Mouse (Mus musculus) c-Kit-negative CD71-positive TER-119-positive erythroid progenitor cells, embryonic 14.5 days (primary cell): ENCODE measurements around the gene Nhej1.
A peak's percentile ranks its signal among the peaks of the same experiment; 100 is the strongest.

Experiments
- DNase-seq: peaks from one replicate; pipeline ENCODE4 v3.0.0-alpha.2; 2013; ENCODE audit warnings: low read depth, low spot score

Nhej1 gene

DNA sequence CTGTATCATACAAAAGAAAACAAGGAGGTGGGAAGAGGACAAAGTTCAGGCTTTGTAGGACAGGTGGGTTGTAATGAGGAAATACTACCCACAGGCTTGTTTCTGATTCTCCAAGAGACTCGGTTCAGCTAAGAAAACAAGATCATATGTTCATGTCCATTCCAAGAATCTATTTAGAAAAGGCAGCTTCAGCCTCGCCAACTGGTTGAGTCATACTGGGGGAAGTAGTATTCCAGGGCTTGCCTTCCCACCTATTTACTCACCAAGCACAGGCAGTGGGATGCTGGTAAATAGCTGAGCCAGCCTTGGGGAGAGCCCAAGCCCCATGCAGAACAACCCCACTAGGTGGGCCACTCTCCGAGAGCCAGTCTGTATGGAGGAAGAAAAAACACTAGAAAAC is 3.6 kb upstream of the Nhej1 start:
- no peak for DNase-seq

DNA sequence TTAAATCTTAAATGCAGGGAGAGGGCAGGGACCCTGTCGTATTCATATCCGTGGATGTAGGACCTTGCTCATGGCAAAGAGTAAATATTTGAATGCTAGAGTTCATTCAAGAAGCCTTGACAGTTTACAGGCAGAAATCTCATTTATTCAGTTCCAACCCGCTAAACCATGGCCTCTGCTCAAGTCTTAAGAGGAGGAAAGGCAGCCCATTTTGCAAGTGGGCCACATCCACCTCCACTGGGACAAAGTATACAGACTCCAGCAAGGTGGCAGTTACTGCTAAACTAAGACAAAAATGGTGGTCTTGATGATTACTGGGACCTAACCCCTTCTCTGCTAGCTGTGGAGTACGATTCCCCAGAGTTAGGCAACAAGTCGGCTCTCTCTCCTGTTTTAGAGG is 418 bp upstream of the Nhej1 start:
- no peak for DNase-seq

DNA sequence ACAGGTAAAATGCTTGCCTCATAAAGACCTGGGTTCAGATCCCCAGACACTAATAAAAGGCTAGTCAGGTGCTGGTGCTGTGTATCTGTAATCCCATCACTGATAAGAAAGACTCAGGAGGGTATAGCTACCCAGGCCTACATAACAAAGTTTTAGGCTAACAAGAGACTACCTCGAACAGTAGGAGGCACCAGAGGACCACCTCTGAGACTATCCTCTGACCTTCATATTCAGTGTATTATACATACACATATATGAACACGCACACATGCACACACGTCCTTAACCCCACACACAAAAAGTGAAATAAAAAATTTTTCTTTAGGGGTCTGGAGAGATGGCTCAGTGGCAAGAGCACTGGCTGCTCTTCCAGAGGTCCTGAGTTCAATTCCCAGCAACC is 2.8 kb downstream of the Nhej1 start:
- DNase-seq = no peak

DNA sequence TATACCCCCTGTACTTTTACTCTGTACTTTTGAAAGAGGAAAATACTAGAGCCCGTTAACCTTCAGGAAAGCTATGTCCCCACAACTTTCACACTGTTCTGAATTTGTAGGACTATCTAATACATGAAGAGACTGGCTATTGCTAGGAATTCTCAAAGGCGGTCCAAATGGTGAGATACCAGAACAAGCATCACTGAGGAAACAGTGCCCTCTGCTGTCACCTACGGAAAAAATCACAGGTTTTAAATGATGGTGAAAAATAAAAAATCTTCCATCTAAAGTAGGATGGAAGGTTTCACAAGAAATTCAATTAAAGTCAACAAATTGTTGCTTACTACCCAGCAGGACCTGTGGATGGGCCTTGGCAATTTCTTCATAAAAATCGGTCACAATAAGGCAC is 72.9 kb downstream of the Nhej1 start:
- no peak for DNase-seq

DNA sequence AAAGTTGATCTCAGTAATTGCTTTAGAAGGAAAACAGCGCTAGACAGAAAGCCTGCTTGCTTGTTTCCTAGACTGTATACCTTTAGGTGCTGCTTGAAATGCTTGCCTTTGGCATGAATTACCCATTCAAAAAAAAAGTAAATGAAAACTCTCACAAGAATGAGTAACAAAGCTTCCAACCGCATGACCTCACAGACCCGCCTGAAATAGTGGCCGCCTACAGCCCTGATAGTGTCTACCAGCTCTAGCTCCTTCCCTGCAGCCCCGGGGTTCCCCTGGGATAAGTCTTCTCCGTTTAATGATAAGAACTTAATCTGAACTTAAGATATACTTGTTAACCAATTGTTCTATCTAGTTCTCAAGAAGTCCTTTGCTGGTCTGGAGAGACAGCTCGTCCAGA is 73.6 kb downstream of the Nhej1 start:
- DNase-seq = no peak

DNA sequence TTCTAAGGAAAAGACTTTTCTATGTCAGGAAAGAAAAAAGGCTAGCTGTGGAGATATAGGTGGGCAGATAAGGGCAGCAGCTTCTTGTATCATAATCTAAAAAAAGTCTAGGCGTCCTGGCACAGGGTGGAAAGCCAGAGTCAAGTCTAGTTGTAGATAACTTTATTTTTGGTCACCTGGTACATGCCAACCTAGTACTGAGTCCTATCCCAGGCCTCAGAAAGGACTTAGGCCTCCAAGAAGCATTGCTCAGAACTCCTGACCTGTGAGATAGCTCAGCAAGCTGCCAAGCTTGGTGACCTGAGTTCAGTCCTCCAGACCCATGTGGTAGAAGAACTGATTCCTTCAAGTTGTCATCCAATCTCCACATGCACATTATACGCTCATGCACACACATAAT is 76.4 kb downstream of the Nhej1 start:
- DNase-seq = no peak

DNA sequence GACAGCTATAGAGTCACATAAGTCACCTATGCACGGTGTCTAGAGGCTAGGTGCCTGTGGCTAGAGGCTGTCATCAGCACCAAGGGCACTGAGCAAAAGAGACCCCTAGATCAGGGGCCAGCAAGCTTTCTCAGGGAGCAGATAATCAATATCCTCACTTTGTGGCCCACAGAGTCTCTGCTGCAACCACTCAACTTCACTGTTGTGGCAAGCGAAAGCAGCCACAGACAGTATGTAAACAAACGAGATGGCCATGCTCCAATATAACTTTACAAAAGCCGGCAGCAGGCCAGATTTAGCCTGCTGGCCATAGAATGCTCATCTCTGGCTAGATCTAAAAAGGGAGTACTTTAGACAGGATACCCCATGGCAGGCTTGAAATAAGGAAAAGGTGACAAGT is 77.0 kb downstream of the Nhej1 start:
- no peak for DNase-seq

DNA sequence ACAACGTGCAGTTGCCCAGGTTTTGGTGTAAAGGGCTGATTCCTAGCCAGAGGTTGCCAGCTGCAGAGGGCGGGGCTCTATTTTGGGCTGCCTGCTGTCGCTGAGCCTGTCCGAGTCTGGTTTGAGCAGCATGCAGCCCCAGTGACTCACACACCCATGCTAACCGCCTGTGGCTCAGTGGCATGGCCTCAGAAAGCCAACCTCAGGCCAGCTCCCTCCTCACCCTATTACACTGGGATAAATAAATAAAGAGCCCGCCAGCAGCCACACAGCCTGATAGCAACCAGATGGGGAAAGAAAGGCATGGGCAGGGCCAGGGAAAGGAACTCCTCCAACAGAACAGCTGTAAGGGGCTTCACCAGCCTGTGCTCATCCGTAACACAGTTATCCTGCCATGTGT is 84.6 kb downstream of the Nhej1 start:
- no peak for DNase-seq

DNA sequence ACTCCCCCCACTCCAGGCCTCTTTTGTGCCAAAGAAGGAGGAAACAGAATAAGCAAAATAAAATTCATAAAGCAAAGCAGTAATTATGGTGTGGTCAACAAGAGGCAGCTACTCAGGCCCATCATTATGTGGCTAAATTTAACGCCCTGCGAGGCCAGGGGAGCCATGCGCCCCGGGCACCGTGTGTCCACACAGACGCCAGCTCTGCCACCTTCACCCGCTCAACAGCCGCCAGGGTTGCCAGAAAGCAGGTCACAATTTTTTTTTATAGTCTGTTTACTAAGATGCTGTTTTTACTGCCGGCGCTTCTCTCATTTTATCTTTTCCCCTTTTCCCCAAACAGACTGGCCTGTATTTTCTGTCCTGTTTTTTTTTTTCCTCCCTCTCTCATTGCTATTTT is 93.0 kb downstream of the Nhej1 start:
- DNase-seq = no peak

DNA sequence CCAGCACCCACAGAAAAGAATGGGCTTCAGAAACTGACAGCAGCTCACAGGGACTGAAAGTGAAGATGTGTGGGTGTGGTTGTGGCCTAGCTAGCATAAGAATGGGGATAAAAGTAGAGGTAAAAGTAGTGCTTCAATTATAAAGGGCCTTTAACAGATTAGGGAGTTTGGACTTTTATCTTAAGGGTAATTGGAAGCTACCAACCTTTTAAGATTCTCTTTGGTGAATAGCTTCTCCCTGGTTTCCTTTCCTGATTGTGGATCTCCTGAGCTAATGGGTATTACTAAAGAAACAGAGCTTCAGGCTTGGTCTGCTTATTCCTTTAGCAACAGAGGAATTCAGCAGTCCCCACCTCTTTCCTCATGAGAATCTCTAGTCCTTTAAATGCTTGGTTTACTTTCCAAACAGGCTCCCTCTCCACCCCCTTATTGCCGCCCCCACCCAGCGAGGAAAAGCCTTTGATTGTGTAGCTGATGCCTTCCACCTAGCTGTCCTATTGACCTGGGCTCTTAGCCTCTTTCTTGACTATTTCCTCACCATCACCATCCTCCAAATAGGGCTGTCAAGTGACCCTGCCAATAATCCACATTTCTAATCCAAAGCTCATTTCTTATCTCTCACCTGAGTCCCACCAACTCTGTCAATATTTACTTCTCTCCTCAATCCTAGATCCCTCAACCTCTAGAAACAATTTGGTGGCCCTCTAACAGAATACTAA is 97.8 kb downstream of the Nhej1 start:
- no peak for DNase-seq

DNA sequence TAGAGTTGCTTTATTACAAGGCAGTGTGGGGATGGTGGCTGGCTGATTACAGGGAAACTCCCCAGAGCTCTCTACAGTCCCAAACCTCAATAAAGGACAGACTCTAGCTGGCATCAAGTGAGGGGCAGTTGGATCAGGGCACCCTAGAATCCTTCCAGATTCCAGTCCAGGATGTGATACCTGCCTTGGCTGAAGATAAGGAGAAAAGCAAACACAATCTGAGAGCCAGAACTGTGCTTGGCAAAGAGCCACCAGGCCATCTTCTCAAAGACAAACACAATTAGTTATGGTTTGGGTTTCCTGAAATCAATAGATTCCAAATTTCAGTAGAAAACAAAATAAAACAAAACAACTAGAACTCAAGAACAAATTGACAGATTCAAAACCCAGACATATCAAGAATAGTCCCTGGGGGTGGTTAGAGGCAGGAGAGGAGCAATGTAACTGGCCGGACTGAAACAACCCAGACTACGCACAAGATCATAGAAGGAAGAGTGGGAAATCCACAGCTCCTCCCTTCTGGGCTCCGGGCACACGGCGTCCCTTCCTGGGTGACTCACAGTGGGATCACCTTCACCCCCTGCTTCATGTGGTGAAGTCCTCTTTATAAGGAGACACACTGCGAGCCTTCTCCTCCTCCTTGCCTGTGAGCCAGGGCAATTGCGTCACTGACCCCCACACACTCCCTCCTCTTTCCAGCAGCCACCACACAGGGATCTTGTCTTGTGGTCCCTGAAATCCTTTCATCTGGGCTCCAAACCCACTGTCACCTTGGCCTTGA is 100.4 kb downstream of the Nhej1 start:
- no peak for DNase-seq

DNA sequence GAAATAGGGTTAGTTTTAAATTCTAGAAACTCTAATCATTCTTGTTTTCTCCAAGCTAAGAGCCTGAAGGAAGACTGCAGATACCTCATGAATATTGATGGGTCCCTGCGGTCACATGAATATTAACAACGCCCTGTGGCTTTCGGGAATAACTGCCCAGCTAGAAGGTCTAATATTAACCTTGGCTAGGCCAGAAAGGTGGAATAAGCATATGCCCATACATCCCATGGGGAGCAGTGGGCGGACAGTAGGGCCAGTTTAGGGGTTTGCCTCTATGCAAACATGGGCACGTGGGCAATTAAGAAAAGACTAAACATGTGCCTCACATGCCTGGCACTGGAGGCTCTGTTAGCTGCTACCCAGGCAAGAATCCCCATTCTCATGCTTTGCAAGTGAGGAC is 102.8 kb downstream of the Nhej1 start:
- no peak for DNase-seq

DNA sequence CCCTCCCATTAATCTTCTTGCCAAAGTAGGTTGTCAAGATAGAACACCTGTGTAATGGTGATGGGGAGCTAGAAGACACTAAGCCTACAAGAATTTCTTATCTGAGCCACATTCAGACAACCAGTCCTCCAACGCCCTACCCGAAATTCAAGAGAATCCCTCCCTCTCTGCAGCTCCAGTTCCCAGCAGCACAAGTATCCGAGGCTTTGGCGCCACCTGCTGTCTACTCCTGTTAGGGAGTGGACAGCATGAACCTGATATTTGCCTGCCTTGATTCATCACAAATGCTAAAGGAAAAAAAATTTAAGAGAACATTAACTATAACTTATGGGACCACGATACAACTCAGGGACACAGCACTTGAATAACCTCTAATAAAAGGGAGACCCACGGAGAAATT is 108.2 kb downstream of the Nhej1 start:
- no peak for DNase-seq

DNA sequence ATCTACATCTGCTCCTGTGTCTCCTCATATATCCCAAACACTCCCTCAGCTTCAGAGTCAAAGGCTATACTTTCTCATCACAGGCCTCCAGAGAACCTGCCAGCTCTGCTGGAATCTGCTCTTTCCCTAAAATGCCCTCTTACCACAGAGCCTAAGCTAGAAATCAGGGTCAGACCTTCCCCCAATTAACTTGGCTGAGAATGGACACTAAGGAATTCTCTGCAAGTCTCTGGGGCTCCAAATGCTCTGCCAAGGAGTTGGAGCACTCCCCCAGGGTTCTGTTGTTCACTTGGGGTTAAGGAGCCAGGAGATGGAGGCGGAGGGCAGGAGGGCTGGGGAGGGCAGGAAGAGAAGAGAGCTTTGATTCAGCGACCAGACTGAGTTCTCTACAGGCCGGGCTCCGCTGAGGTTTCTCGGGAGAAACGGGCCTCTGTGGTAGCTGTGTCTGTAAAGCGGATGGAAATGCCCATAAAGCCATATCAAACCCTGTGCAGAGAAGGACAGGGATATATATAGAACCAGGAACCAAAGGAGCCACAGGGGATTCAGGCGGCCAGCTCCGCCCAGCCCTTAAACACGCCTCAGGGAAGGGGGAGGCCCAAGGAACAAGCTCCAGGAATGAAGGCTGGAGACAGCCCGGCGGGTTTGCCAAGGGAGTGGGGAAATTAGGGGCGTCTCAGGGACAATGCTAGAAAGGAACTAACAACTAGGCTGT is 109.3 kb downstream of the Nhej1 start:
- no peak for DNase-seq

DNA sequence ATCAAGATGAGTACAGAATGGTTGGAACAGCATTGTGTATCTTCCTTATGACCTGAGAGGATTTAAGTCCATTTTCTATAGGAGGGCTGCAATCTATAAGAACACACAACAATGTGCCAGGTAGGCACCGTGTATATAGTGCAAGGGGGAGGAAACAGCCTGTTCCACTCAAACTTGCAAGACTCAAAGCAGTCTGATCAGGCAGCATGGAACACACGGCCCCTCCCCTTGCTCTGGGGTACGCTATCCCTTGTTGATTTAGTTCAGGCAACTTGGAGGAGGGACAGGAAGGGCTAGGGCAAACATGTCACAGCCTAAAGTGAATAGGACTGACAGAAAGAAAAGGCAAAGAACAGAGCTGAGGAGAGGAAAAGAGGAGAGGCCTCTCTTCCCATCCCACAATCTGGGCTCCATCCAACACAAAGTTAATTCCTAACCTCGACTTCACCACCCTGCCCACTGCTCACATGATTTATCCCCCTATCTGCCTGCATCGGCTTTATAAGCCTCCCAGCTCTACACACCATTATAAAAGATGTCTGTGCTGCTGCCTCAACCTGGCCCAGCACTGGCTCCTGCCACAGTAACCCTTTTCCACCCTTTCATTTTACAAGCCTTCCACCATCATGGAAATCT is 110.7 kb downstream of the Nhej1 start:
- no peak for DNase-seq

DNA sequence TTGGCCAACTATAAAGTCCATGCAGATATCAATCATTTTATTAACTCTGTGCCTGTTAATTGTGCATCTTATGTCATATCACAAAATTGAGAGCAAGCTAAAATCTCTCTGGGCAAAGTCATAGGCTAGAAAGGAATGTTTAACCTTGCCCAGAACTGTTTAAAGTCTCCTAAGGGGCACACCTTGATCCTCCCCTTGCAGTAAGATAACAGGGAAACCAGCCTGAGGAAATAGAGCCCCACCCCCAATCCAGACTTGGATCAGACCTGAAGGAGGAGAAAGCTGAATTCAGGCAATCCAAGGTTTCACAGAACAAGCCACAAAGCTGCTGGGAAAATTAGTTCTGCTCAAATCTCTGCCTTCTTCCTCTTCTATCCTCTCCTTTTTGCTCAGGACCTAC is 114.2 kb downstream of the Nhej1 start:
- no peak for DNase-seq

DNA sequence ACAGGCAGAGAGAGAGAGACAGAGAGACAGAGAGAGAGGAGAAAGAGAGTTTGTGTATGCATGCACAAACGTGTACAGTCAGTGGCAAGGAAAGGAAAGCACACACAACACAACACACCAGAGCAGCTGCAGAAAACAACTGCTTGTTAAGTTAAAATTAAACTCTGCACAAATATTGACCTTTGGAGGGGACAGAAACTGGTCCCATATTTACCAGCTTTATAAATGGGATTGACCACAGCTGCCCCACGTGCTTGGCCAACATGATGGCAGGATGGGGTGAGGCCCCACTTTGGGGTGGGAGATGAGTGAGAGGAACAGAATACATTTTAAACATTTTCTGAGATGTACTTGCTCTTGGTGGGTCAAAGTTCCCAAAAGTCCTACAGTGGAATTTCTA is 114.8 kb downstream of the Nhej1 start:
- DNase-seq = no peak

DNA sequence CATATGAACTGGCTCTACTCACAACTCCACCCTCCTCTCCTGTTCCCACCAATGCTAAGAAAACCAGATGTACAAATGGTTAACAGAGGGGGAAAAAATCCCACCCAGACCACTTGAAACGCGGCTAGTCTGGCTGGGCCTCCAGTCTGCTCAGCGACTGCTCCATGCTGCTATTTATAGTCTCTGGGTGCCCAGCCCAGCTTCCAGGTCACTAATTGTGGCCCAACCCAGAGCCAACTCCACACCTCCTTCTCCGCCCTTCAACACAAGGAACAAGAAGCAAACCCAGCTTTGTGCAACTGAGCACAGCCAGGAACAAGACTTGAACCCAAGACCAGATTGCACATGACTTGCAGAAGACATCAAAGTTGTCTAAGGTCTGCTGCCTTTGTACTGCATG is 119.0 kb downstream of the Nhej1 start:
- DNase-seq = no peak

DNA sequence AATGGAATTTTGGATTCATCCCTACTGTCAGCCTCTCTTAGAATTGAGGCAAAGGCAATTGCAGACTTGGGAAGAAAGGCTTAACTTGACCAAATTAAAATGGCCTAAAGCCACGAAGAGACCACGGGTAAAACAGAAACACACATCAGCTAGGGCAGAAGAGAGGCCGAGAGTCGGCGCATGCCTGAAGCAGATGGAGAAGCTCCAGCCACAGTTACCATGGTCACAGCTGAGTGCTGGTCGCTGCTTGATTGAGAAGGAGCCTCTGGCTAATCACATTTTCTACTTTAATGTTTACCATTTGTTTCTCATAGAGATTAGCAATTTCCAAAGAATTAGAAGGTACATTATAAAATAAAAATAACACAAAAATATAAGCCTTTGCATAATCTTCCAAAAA is 123.8 kb downstream of the Nhej1 start:
- no peak for DNase-seq

DNA sequence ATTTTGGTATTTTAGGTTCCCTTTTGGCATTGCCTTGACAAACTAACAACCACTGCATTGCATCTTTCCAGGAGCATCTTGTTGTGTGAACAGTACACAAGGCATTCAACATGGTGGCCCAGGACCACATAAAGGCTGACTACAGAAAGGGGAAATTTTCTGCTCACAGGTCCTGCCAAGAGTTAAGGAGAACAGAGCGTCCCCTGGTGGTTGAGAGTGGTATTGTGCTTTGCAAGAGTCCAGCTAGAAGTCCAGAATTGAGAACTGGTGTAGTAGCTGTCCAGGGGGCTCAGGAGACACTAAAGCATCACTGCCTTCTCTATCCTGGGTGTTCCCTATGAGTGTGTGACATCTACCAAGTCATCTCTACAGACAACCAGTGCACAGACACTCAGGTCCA is 124.5 kb downstream of the Nhej1 start:
- DNase-seq = peak; percentile 25

DNA sequence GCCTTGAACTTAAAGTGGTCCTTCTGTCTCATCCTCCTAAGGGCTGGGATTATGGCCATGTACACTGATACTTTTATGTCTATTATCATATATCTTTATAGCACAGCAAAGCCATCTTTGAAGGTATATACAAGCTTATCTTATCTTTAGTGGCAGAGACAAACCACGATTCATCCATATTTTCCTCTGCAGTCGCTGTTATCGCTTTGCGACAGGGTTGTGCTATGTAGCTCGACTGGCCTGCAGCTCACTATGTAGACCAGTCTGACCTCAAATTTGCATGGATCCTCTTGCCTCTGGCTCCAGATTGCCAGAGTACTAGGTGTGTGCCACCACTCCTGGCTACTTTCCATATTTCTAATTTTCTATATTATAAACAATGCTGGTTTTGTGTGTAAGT is 125.8 kb downstream of the Nhej1 start:
- no peak for DNase-seq

DNA sequence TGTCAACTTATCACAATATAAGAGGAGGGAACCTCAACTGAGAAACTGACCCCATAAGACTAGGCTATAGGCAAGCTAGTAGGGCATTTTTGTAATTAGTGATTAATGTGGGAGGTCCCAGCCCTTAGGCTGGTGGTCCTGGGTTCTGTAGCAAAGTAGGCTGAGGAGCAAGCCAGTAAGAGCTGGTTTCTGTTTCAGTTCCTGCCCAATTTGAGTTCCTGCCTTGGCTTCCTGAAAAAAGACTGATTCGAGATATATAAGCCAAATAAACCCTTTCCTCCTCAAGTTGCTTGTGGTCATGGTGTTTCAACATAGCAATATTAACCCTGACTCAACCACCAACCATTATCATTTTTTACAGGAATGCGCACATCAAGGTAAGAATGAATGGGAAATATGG is 127.8 kb downstream of the Nhej1 start:
- no peak for DNase-seq
